Mouse (Mus musculus) naive thymus-derived CD4-positive, alpha-beta T cell, adult 5 months (primary cell): ENCODE data around the gene Mprip. TPM values are rescaled to one million over a fixed set of nuclear protein-coding genes. Genes with fewer than 3 reads are reported as not detected.

ENCODE experiments used
- polyA plus RNA-seq: library from polyadenylated mRNA; unstranded; fragments of 100-300 nt; shearing (Covaris generic); gene quantifications from one replicate; pipeline ENCODE4 v1.2.1, GENCODE M21; 2017

Mprip gene
- 77.0 TPM for polyA plus RNA-seq

GRCm38 (mm10) chr11:59661005-59661404 is at the start of gene Mprip:
Mprip (plus strand) TSS chr11:59661305.

GRCm38 (mm10) chr11:59787199-59787781 is 126.2 kb downstream of the Mprip start, which contains the start of gene Pld6:
Pld6 (minus strand) TSS chr11:59787645.

GRCm38 (mm10) chr11:59809670-59810474 is 148.8 kb downstream of the Mprip start, which contains the start of gene Flcn:
Flcn (minus strand) TSS chr11:59810016.

Other genes starting within 250 kb of the Mprip start
- 8.6 TPM for gene Jmjd4, start 211.3 kb upstream of the Mprip start, polyA plus RNA-seq
- gene Snap47, start 210.1 kb upstream of the Mprip start, polyA plus RNA-seq, result 27.6 TPM
- 1.6 TPM for gene Zfp867, start 188.8 kb upstream of the Mprip start, polyA plus RNA-seq
- 18.0 TPM for gene Zkscan17, start 134.6 kb upstream of the Mprip start, polyA plus RNA-seq
- gene Nlrp3, start 119.7 kb upstream of the Mprip start, polyA plus RNA-seq, result not detected
- not detected for gene Olfr222, start 85.1 kb upstream of the Mprip start, polyA plus RNA-seq
- not detected for gene Olfr223, start 68.0 kb upstream of the Mprip start, polyA plus RNA-seq
- not detected for gene Pld6, start 126.3 kb downstream of the Mprip start, polyA plus RNA-seq
- 92.2 TPM for gene Flcn, start 148.7 kb downstream of the Mprip start, polyA plus RNA-seq
- 8.9 TPM for gene Nt5m, start 178.1 kb downstream of the Mprip start, polyA plus RNA-seq
- 104 TPM for gene Cops3, start 178.5 kb downstream of the Mprip start, polyA plus RNA-seq